Mouse (Mus musculus): ENCODE measurements around the gene Tex10.
"Not testable (repeated sequence)": the region's sequence is repeated elsewhere in the genome, so short reads cannot be mapped to it uniquely, and the experiment has no call there.

Gene Tex10

GRCm38 (mm10) chr4:48405724-48406491 is 67.4 kb downstream of the Tex10 start:
- not testable (repeated sequence) for DNase-seq (ENCODE audit: low read depth, low spot score)

GRCm38 (mm10) chr4:48403066-48403640 is 70.1 kb downstream of the Tex10 start:
- DNase-seq (ENCODE audit: low read depth, low spot score) = no peak

GRCm38 (mm10) chr4:48396949-48397348 is 76.3 kb downstream of the Tex10 start:
- DNase-seq (ENCODE audit: low read depth, low spot score) = no peak

- no peak for DNase-seq (ENCODE audit: low read depth, low spot score)
Observed at GRCm38 (mm10) chr4:48382506-48382905, 90.8 kb downstream of the Tex10 start.

GRCm38 (mm10) chr4:48380940-48381339 is 92.3 kb downstream of the Tex10 start:
- DNase-seq (ENCODE audit: low read depth, low spot score) = no peak

Data from c-Kit-negative CD71-positive TER-119-positive erythroid progenitor cells, embryonic 14.5 days (primary cell).